Mouse (Mus musculus): Measurements from ENCODE around the gene Nadsyn1.

DNA sequence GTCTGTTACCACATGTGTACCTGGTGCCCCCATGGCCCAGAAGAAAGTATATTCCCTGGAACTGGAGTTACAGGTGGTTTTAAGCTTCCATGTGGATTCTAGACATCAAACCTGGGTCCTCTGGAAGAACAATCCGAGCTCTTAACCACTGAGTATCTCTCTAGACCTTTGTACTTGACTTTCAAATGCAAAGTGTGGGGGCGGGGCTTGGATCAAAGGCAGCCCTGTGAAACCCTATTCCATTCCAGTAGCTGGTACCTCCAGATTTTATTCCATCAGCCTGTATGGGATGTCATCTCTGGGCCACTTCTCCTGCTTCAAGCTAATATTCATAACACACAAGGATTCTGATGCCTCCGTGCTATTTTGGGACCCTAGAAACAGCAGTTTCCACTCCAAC lies 46.5 kb downstream of the Nadsyn1 start:
- no peak for TF ChIP-seq CTCF (IDR thresholded peaks at IDR 0.05; ENCODE audit: low read depth)
- no peak for TF ChIP-seq EP300 (optimal IDR thresholded peaks at IDR 0.05)
